Mouse (Mus musculus): ENCODE data around the gene Map3k4. TPM values are rescaled to one million over a fixed set of nuclear protein-coding genes. Genes with fewer than 3 reads are reported as not detected.
A peak's percentile ranks its signal among the peaks of the same experiment; 100 is the strongest.

Gene Map3k4
- total RNA-seq (2015; ENCODE audit: low replicate concordance): 0.77 and 1.3 TPM in 2 replicates
- total RNA-seq (2017; ENCODE audit: low replicate concordance): 6.3 and 7.2 TPM in 2 replicates

GRCm38 (mm10) chr17:12318663-12319201 lies at the start of gene Map3k4:
Gene Map3k4, minus strand, starts transcription at chr17:12318796.
- ATAC-seq (replicated peaks; ENCODE audit: low FRiP score, poor library complexity, severe bottlenecking): peak; percentile 97

GRCm38 (mm10) chr17:12367373-12367930 lies 48.9 kb upstream of the Map3k4 start:
- ATAC-seq (replicated peaks; ENCODE audit: low FRiP score, poor library complexity, severe bottlenecking): no peak

DNA sequence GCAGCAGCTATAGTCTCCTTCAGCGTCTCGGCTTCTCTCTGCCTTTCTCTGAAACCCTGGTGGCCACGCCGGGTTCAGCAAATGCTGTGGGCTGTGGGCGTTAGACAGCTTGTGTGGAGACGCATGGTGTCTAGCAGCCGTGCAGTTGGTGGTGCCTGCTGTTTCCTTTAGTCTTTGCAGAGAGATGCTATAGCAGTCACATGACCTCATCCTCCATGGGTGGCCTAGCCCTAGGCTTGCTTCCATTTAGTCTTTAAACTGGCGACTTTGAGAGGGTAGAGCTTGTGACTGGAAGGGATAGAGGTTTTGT lies 45.8 kb upstream of the Map3k4 start:
- no peak for ATAC-seq (replicated peaks; ENCODE audit: low FRiP score, poor library complexity, severe bottlenecking)

DNA sequence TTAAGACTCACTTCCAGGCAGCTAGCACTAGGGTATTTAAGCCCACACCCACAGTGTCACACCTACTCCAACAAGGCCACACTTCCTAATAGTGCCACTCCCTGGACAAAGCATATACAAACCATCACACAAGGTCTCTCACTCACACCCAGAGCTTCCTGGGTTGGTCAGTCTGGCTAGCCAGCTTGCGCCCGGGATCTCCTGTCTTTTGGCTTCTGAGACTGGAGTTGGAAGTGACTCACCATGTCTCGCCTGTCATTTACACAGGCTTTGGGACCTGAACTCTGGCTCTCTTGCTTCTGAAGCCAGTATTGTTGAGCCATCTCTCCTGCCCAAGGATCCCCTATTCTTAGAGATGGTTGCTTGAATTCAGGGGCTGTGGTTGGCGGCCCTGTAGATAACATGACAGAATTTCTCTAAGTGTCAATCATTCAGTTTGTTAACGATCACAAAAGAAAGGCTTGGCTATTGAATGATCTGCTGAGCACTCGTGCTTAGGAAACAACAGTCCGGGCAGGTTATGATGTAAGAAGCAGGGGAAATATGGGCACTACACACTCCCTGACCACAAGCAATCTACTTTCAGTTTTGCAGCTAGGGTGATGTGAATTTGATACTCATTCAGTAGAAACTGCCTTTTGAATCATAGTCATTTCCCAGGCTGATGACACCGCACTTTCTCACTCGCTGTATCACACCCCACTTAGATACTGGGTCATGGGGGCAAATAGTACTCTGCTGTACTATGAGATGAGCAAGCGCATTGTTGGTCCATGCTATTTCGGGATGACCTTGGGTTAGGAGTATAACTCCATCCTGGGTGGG lies 45.2 kb upstream of the Map3k4 start:
- ATAC-seq (replicated peaks; ENCODE audit: low FRiP score, poor library complexity, severe bottlenecking): no peak

- no peak for ATAC-seq (replicated peaks; ENCODE audit: low FRiP score, poor library complexity, severe bottlenecking)
Observed at GRCm38 (mm10) chr17:12359876-12360275, 41.3 kb upstream of the Map3k4 start.

- no peak for ATAC-seq (replicated peaks; ENCODE audit: low FRiP score, poor library complexity, severe bottlenecking)
Observed at GRCm38 (mm10) chr17:12352781-12353180, 34.2 kb upstream of the Map3k4 start.

GRCm38 (mm10) chr17:12351564-12351963 lies 33.0 kb upstream of the Map3k4 start:
- no peak for ATAC-seq (replicated peaks; ENCODE audit: low FRiP score, poor library complexity, severe bottlenecking)

GRCm38 (mm10) chr17:12347462-12347861 lies 28.9 kb upstream of the Map3k4 start:
- ATAC-seq (replicated peaks; ENCODE audit: low FRiP score, poor library complexity, severe bottlenecking): no peak

- ATAC-seq (replicated peaks; ENCODE audit: low FRiP score, poor library complexity, severe bottlenecking): no peak
Observed at GRCm38 (mm10) chr17:12343702-12344376, 25.2 kb upstream of the Map3k4 start.

- ATAC-seq (replicated peaks; ENCODE audit: low FRiP score, poor library complexity, severe bottlenecking): no peak
Observed at GRCm38 (mm10) chr17:12337156-12337555, 18.6 kb upstream of the Map3k4 start.

DNA sequence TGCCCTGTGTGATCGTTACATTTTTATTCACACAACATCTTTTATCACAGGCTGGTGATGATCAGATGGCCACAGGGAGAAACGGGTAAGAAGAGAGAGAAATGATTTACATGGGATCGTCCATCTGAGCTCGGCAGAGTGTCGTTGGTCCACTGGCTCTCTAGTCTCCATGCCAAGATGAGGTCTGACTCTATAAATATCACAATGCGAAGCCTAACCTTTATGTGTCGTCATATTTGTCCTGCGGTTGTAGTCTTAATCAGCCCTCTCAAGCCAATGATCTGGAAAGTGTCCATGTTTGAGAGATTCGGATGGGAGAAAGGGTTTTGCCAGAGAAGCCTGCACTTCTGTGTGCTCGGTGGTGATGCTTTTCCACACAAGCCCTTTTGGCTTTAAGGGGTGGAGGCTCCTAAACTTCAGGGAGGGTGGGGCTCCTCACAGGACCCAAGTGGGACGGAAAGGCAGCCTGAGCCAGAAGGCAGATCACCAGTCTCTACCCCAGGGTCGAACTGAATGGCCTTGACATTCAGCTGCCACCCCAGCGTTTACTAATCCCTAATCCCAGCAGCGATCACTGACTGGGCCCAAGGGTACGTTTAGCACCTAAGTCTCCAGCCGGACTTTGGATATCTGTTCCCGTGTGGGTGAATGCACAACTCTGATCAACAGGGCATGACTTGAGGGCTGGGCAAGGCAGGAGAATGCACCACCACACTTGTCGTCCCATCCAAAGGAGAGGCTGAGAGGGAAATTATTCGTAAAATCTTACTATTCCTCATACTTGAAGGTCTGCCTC lies 17.7 kb upstream of the Map3k4 start:
- no peak for ATAC-seq (replicated peaks; ENCODE audit: low FRiP score, poor library complexity, severe bottlenecking)

DNA sequence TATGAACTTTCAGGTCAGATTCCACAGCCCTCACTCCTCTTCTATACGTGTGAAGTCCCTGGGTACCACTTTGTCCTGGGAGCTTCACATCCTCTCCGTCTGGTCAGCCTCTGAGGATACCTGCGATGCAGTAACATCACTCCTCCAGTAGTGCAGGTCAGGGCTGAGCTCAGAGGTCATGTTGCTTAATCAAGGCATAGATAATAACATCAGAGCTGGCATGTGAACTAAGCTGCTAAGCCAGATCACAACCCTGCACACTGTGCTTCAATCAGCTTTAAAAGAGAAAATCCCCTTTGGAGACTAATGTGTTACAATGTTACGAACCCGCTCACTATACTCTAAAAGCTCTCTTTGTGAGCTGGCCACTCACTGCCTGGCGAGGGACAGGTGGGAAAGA lies 16.5 kb upstream of the Map3k4 start:
- ATAC-seq (replicated peaks; ENCODE audit: low FRiP score, poor library complexity, severe bottlenecking): no peak

- ATAC-seq (replicated peaks; ENCODE audit: low FRiP score, poor library complexity, severe bottlenecking): no peak
Observed at GRCm38 (mm10) chr17:12327847-12328518, 9.4 kb upstream of the Map3k4 start.

- no peak for ATAC-seq (replicated peaks; ENCODE audit: low FRiP score, poor library complexity, severe bottlenecking)
Observed at GRCm38 (mm10) chr17:12319786-12320185, 1.2 kb upstream of the Map3k4 start.

DNA sequence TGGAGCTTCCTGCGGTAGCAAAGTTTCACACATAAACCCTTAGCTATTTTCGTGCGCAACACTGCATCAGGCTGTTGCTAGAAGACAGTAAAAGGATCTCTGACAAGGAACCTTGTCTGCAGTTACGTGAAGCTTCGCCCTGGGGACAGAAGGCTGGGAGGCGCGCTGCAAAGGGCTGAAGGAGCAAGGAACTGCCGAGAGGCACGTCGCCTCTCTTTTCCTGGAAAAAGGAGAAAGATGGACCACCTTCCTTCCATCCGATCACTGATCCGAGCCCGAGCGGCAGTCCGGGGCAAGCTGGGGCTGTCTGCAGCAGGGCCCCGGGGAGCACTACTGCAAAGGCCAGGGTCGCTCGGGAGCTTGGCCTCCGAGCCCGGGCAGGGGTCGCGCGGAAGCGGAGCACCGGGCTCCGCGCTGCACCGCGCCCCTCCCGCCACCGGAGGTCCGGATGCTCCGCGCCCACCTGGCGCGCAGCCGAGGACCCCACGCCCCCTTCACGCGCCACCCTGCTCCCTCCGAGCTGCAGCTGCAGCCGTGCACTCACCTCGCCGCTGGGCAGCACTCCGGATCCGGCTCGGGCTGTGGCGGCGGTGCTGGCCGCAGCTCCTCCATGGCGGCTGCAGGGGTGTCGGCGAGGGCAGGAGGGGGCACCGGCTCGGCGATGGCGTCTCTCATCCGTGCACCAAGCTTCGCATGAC lies 493 bp downstream of the Map3k4 start:
- no peak; the same call in 1 of the 2 replicates for ATAC-seq (replicated peaks; ENCODE audit: low FRiP score, poor library complexity, severe bottlenecking)

DNA sequence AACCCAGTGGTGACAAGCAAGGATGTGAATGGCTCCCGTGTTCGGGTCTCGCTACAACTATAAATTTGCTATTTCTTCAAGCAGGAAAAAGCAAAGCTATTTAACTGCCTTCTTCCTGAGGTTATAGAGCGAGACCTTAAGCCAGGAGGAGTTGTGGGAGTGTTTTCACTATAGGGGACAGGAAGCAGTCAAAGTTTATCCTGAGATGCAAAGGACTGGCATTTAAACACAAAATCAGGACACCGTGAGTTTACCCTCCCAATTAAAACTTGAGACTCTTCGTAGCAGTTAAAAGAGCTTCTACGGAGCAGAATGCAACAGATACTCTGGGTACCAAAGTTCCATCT lies 1.0 kb downstream of the Map3k4 start:
- no peak for ATAC-seq (replicated peaks; ENCODE audit: low FRiP score, poor library complexity, severe bottlenecking)

GRCm38 (mm10) chr17:12316251-12316650 lies 2.3 kb downstream of the Map3k4 start:
- ATAC-seq (replicated peaks; ENCODE audit: low FRiP score, poor library complexity, severe bottlenecking): no peak

DNA sequence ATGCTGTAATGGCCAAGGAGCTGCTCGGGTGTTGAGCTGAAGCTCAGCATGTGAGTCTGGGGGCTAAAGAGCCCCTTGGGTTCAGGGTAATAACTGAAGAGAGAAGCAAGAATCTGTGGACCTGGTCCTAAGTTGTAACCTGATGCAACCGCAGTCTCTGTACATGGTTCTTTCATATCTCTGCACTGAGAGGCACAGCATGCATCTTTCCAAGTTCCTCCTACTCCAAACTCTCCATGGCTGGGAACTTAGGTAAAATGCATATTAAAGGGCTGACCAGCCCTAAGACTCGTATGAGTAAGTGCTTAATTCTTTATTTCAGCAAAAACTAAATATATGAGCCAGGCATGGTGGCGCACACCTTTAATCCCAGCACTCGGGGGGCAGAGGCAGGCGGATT lies 6.3 kb downstream of the Map3k4 start:
- no peak for ATAC-seq (replicated peaks; ENCODE audit: low FRiP score, poor library complexity, severe bottlenecking)

DNA sequence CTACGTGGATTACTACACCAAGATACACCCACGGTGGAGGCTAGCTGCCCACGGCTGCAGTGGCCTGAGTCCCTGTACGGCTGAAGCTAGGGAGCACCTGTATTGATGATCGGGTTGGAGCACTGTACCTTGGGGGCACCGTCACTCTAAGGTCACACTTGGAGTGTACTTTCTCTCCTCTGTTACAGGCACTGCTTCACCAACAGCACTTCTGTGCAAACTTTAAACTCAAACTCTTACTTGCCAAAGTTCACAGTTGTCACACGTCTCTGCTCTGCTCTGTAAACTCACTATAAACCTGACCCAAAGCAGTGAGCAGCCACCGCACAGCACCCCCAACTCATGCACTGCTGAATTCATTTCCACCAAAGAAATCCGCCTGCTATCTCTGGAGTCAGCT lies 9.1 kb downstream of the Map3k4 start:
- no peak for ATAC-seq (replicated peaks; ENCODE audit: low FRiP score, poor library complexity, severe bottlenecking)
